Mouse (Mus musculus) layer of hippocampus, adult 9-11 months (tissue): Measurements from ENCODE around the gene Rimklb.

ENCODE experiments used
- DNase-seq: peaks from one replicate; pipeline ENCODE4 v3.0.0; 2022

The Rimklb gene

DNA sequence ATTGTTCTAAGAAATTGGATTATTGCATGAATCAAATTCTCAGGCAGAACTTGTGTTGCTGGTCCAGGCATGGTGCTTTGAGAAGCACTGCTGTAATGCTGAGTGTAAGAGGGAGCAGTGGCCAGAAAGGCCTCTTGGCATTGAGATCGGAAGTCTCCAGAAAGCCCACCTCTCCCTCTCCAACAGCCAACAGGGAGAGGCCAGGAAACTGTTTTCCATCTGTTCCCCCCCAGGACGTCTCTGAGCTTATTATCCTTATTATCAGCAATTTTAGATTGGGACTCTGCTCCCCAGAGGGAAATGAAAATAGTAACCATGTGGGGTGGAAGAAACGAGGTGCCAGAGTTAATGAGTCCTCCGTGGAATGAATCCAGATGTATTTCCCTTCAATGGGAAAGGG, 82.2 kb downstream of the Rimklb start:
- DNase-seq, result no peak

GRCm38 (mm10) chr6:122411281-122411680, 87.3 kb downstream of the Rimklb start:
- no peak for DNase-seq

GRCm38 (mm10) chr6:122402240-122402639, 96.3 kb downstream of the Rimklb start:
- DNase-seq, result no peak

DNA sequence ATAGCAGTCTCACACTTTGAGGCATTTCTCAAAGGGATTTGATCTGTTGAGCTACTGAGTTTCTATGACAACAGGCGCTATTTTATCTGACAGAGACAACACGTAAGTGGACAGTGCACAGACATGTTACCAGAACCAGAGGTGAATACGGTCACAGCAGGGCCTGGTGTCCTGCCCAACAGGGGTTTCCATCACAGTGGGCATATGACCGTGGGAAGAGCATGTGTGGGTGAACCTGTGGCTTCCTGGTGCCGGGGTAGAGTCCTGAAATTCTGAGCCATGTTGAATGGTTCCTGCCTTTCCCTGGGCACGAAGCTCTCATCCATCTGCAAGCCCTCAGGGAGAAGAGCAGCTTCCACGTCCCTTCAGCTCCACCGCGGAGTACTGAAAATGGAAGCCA, 98.3 kb downstream of the Rimklb start:
- no peak for DNase-seq
